Mouse (Mus musculus) lung, embryonic 15.5 days (tissue): Measurements from ENCODE around the gene Azi2. TPM values are rescaled to one million over a fixed set of nuclear protein-coding genes. Genes with fewer than 3 reads are reported as not detected.

ENCODE experiments used
- ATAC-seq: fragments of 200-750 bp; cut with Nextera tagmentation; 2 replicates; pipeline ENCODE4 v1.8.0; 2017; ENCODE audit warnings: moderate number of reproducible peaks, borderline replicate concordance; ENCODE audit not compliant: low FRiP score, low TSS enrichment; ENCODE audit errors: extremely low read depth
- H3K27ac ChIP-seq: fragments of 300-500 bp; sonication (generic); 2 replicates; pipeline ENCODE4 v1.5.1; 2015; ENCODE audit warnings: moderate library complexity, mild to moderate bottlenecking, inconsistent platforms
- H3K27me3 ChIP-seq: fragments of 300-500 bp; sonication (generic); 2 replicates; pipeline ENCODE4 v1.6.1; 2015; ENCODE audit warnings: inconsistent platforms
- H3K36me3 ChIP-seq: fragments of 300-500 bp; sonication (generic); 2 replicates; pipeline ENCODE4 v1.6.1; 2015; ENCODE audit warnings: inconsistent platforms
- H3K4me1 ChIP-seq: fragments of 300-500 bp; sonication (generic); 2 replicates; pipeline ENCODE4 v1.6.1; 2015; ENCODE audit warnings: inconsistent platforms
- H3K4me2 ChIP-seq: fragments of 300-500 bp; sonication (generic); 2 replicates; pipeline ENCODE4 v1.6.1; 2015; ENCODE audit warnings: inconsistent platforms, mild to moderate bottlenecking, moderate library complexity
- H3K4me3 ChIP-seq: fragments of 300-500 bp; sonication (generic); 2 replicates; pipeline ENCODE4 v1.5.1; 2015; ENCODE audit warnings: mild to moderate bottlenecking, inconsistent platforms
- H3K9ac ChIP-seq: fragments of 300-500 bp; sonication (generic); 2 replicates; pipeline ENCODE4 v1.6.1; 2015; ENCODE audit warnings: inconsistent platforms
- H3K9me3 ChIP-seq: fragments of 300-500 bp; sonication (generic); 2 replicates; pipeline ENCODE4 v1.6.1; 2016; ENCODE audit warnings: inconsistent platforms
- WGBS: fragments of 180-500 bp; shearing (Covaris S2); methylation state at CpG from one replicate; pipeline ENCODE4 v1.1.7; 2015; 5-methylcytosine and 5-hydroxymethylcytosine counted together
- polyA plus RNA-seq: library from polyadenylated mRNA; unstranded; fragments of >200 nt; fragmentation: Nextera tagmentation; extraction: Ambion mirVana; gene quantifications from 2 replicates; pipeline ENCODE4 v1.2.1, GENCODE M21; 2015

The Azi2 gene
- polyA plus RNA-seq: 73.3 and 76.9 TPM in 2 replicates

GRCm38 (mm10) chr9:118040218-118041021 lies at the start of gene Azi2:
Gene Azi2 (plus strand): TSS chr9:118040499.
- Histone ChIP-seq H3K9ac (peak within 1 kb of the TSS; percentile 89), H3K36me3 (no peaks in the 10 kb centered on the region), H3K9me3 (no peaks in the 10 kb centered on the region), H3K4me1 (peaks cover 15% of the 10 kb centered on the region), H3K4me3 (peak within 1 kb of the TSS; percentile 97), H3K27me3 (no peaks in the 10 kb centered on the region), H3K27ac (peak within 1 kb of the TSS; percentile 97), H3K4me2 (peak within 1 kb of the TSS; percentile 82)
- ATAC-seq: peak; percentile 99
- under 1% methylated on average over 87 of the region's 87 CpGs for WGBS

- Histone ChIP-seq H3K9me3 (no peaks in the 10 kb centered on the region), H3K4me2 (no peak overlapping the region), H3K36me3 (no peaks in the 10 kb centered on the region), H3K27me3 (no peaks in the 10 kb centered on the region), H3K4me3 (no peak overlapping the region), H3K9ac (no peak overlapping the region), H3K4me1 (no peaks in the 10 kb centered on the region), H3K27ac (no peak overlapping the region)
- ATAC-seq: no peak
- 87% methylated on average over 5 of the region's 5 CpGs for WGBS
Measured at GRCm38 (mm10) chr9:117996631-117997030, 43.7 kb upstream of the Azi2 start.

- Histone ChIP-seq H3K36me3 (no peaks in the 10 kb centered on the region), H3K9ac (no peak overlapping the region), H3K4me3 (no peak overlapping the region), H3K9me3 (no peaks in the 10 kb centered on the region), H3K4me2 (no peak overlapping the region), H3K27me3 (no peaks in the 10 kb centered on the region), H3K4me1 (peaks cover 2% of the 10 kb centered on the region; the same call in 1 of the 2 replicates), H3K27ac (no peak overlapping the region)
- no peak for ATAC-seq
- WGBS: 77% methylated on average over 3 of the region's 3 CpGs
Measured at GRCm38 (mm10) chr9:118001488-118001887, 38.8 kb upstream of the Azi2 start.

- 43% methylated on average over 4 of the region's 4 CpGs for WGBS
- no peak overlapping the region for H3K4me2 ChIP-seq
Measured at GRCm38 (mm10) chr9:118003218-118003886, 36.9 kb upstream of the Azi2 start.

GRCm38 (mm10) chr9:118003937-118004336 lies 36.4 kb upstream of the Azi2 start:
- peak overlapping the region; percentile 44; the same call in 1 of the 2 replicates for H3K27ac ChIP-seq
- no peak overlapping the region for H3K4me3 ChIP-seq
- H3K4me1 ChIP-seq: peaks cover 2% of the 10 kb centered on the region; the same call in 1 of the 2 replicates
- H3K9me3 ChIP-seq: no peaks in the 10 kb centered on the region
- no peak overlapping the region for H3K9ac ChIP-seq
- 81% methylated on average over 4 of the region's 4 CpGs for WGBS
- no peaks in the 10 kb centered on the region for H3K27me3 ChIP-seq
- ATAC-seq: peak; percentile 80; the same call in 1 of the 2 replicates
- no peak overlapping the region for H3K4me2 ChIP-seq
- H3K36me3 ChIP-seq: no peaks in the 10 kb centered on the region

More at GRCm38 (mm10) chr9:118003218-118003886, 36.9 kb upstream of the Azi2 start:
- no peaks in the 10 kb centered on the region for H3K9me3 ChIP-seq
- H3K4me3 ChIP-seq: no peak overlapping the region
- H3K27ac ChIP-seq: no peak overlapping the region
- H3K9ac ChIP-seq: no peak overlapping the region
- no peak for ATAC-seq
- no peaks in the 10 kb centered on the region for H3K36me3 ChIP-seq
- H3K27me3 ChIP-seq: no peaks in the 10 kb centered on the region
- peaks cover 2% of the 10 kb centered on the region; the same call in 1 of the 2 replicates for H3K4me1 ChIP-seq

- H3K4me1 ChIP-seq: no peaks in the 10 kb centered on the region
- H3K9ac ChIP-seq: no peak overlapping the region
- ATAC-seq: no peak
- H3K4me3 ChIP-seq: no peak overlapping the region
- WGBS: 88% methylated on average over 3 of the region's 3 CpGs
- no peak overlapping the region for H3K27ac ChIP-seq
- no peaks in the 10 kb centered on the region for H3K36me3 ChIP-seq
- H3K9me3 ChIP-seq: no peaks in the 10 kb centered on the region
- H3K4me2 ChIP-seq: no peak overlapping the region
- no peaks in the 10 kb centered on the region for H3K27me3 ChIP-seq
Measured at GRCm38 (mm10) chr9:118012928-118013327, 27.4 kb upstream of the Azi2 start.

GRCm38 (mm10) chr9:118024966-118025365 lies 15.3 kb upstream of the Azi2 start:
- WGBS: 68% methylated on average over 2 of the region's 2 CpGs

GRCm38 (mm10) chr9:118029490-118029889 lies 10.8 kb upstream of the Azi2 start:
- Histone ChIP-seq H3K27ac (no peak overlapping the region), H3K4me2 (no peak overlapping the region), H3K9me3 (no peaks in the 10 kb centered on the region), H3K4me3 (no peak overlapping the region), H3K4me1 (no peaks in the 10 kb centered on the region), H3K9ac (no peak overlapping the region), H3K27me3 (no peaks in the 10 kb centered on the region), H3K36me3 (no peaks in the 10 kb centered on the region)
- 36% methylated on average over 4 of the region's 4 CpGs for WGBS
- ATAC-seq: no peak

More at GRCm38 (mm10) chr9:118024966-118025365, 15.3 kb upstream of the Azi2 start:
- no peak for ATAC-seq
- Histone ChIP-seq H3K27ac (no peak overlapping the region), H3K36me3 (no peaks in the 10 kb centered on the region), H3K9me3 (no peaks in the 10 kb centered on the region), H3K4me1 (no peaks in the 10 kb centered on the region), H3K4me3 (no peak overlapping the region), H3K9ac (no peak overlapping the region), H3K27me3 (no peaks in the 10 kb centered on the region), H3K4me2 (no peak overlapping the region)

GRCm38 (mm10) chr9:118030252-118030651 lies 10.0 kb upstream of the Azi2 start:
- Histone ChIP-seq H3K36me3 (no peaks in the 10 kb centered on the region), H3K4me3 (no peak overlapping the region), H3K27me3 (no peaks in the 10 kb centered on the region), H3K9ac (no peak overlapping the region), H3K27ac (no peak overlapping the region), H3K9me3 (no peaks in the 10 kb centered on the region), H3K4me1 (no peaks in the 10 kb centered on the region), H3K4me2 (no peak overlapping the region)
- 70% methylated on average over 1 of the region's 1 CpGs for WGBS
- ATAC-seq: no peak

- Histone ChIP-seq H3K27me3 (no peaks in the 10 kb centered on the region), H3K27ac (no peak overlapping the region), H3K4me2 (no peak overlapping the region), H3K4me3 (no peak overlapping the region), H3K9me3 (no peaks in the 10 kb centered on the region), H3K36me3 (no peaks in the 10 kb centered on the region), H3K4me1 (no peaks in the 10 kb centered on the region), H3K9ac (no peak overlapping the region)
- WGBS: 34% methylated on average over 2 of the region's 2 CpGs
- ATAC-seq: no peak
Measured at GRCm38 (mm10) chr9:118031694-118032093, 8.6 kb upstream of the Azi2 start.

GRCm38 (mm10) chr9:118034990-118035389 lies 5.3 kb upstream of the Azi2 start:
- H3K27ac ChIP-seq: no peak overlapping the region
- no peaks in the 10 kb centered on the region for H3K36me3 ChIP-seq
- no peak overlapping the region for H3K4me2 ChIP-seq
- H3K4me3 ChIP-seq: no peak overlapping the region
- no peaks in the 10 kb centered on the region for H3K4me1 ChIP-seq
- H3K9ac ChIP-seq: no peak overlapping the region
- no peaks in the 10 kb centered on the region for H3K9me3 ChIP-seq
- 76% methylated on average over 3 of the region's 3 CpGs for WGBS
- no peaks in the 10 kb centered on the region for H3K27me3 ChIP-seq
- no peak for ATAC-seq

- Histone ChIP-seq H3K27me3 (no peaks in the 10 kb centered on the region), H3K9ac (peak overlapping the region; percentile 89), H3K4me2 (peak overlapping the region; percentile 82), H3K36me3 (no peaks in the 10 kb centered on the region), H3K27ac (peak overlapping the region; percentile 97), H3K9me3 (no peaks in the 10 kb centered on the region), H3K4me3 (peak overlapping the region; percentile 97), H3K4me1 (peaks cover 15% of the 10 kb centered on the region)
- ATAC-seq: no peak
- WGBS: under 1% methylated on average over 20 of the region's 21 CpGs
Measured at GRCm38 (mm10) chr9:118041022-118041400, 712 bp downstream of the Azi2 start.
